Comparison of ENCODE assay signal across 1 mouse cellular context in genomic region chr9:21136401-21136800, GRCm38 (mm10).
TF ChIP-seq lines count a peak whose summit lies in the region.

No protein-coding gene starts in this region.

TF ChIP-seq in CH12.LX, 34 proteins besides CTCF, POLR2A, EP300 and RAD21:
- 0 out of 2 replicates have a peak, but pooled peaks have one; percentile 24 for TF ChIP-seq NELFE (IDR thresholded peaks at IDR 0.05; ENCODE audit: low read depth, low read length)
- no peak for TF ChIP-seq ZMIZ1 (IDR thresholded peaks at IDR 0.05; ENCODE audit: low read depth, low read length)
- no peak for TF ChIP-seq MYC (IDR thresholded peaks at IDR 0.05; ENCODE audit: low read depth, low read length)
- TF ChIP-seq POLR2AphosphoS2 (IDR thresholded peaks at IDR 0.05; ENCODE audit: low read depth, low read length) = 0 out of 2 replicates have a peak, but pooled peaks have one; percentile 35
- TF ChIP-seq E2F4 (IDR thresholded peaks at IDR 0.05; ENCODE audit: insufficient replicate concordance, low read depth, low read length) = no peak
- no peak for TF ChIP-seq ZNF384 (IDR thresholded peaks at IDR 0.05; ENCODE audit: low read depth, low read length)
- TF ChIP-seq JUND (conservative IDR thresholded peaks at IDR 0.05; ENCODE audit: low read depth, low read length) = no peak
- no peak for TF ChIP-seq ZC3H11A (IDR thresholded peaks at IDR 0.05; ENCODE audit: low read depth, low read length)
- TF ChIP-seq NRF1 (IDR thresholded peaks at IDR 0.05; ENCODE audit: low read depth, low read length) = peak; percentile 30; the same call in 1 of the 2 replicates
- TF ChIP-seq IRF4 (IDR thresholded peaks at IDR 0.05; ENCODE audit: low read depth, low read length) = peak; percentile 57
- TF ChIP-seq BHLHE40 (IDR thresholded peaks at IDR 0.05; ENCODE audit: low read depth, low read length) = no peak
- no peak for TF ChIP-seq ZKSCAN1 (IDR thresholded peaks at IDR 0.05; ENCODE audit: borderline replicate concordance, low read depth, low read length)
- TF ChIP-seq ELF1 (IDR thresholded peaks at IDR 0.05; ENCODE audit: low read depth, low read length) = peak; percentile 77
- TF ChIP-seq USF2 (conservative IDR thresholded peaks at IDR 0.05; ENCODE audit: low read depth, low read length) = no peak
- no peak for TF ChIP-seq CHD1 (IDR thresholded peaks at IDR 0.05; ENCODE audit: low read depth, low read length)
- TF ChIP-seq RCOR1 (conservative IDR thresholded peaks at IDR 0.05; ENCODE audit: low read depth, low read length) = 0 out of 2 replicates have a peak, but pooled peaks have one; percentile 15
- 0 out of 2 replicates have a peak, but pooled peaks have one; percentile 22 for TF ChIP-seq MAFK (IDR thresholded peaks at IDR 0.05; ENCODE audit: insufficient replicate concordance, low read length)
- no peak for TF ChIP-seq MAX (IDR thresholded peaks at IDR 0.05; ENCODE audit: low read length)
- TF ChIP-seq MEF2A (IDR thresholded peaks at IDR 0.05; ENCODE audit: borderline replicate concordance, low read depth, low read length) = no peak
- no peak for TF ChIP-seq JUN (IDR thresholded peaks at IDR 0.05; ENCODE audit: insufficient read depth, low read depth, low read length)
- peak; percentile 84 for TF ChIP-seq TBP (conservative IDR thresholded peaks at IDR 0.05; ENCODE audit: low read depth, low read length)
- TF ChIP-seq MXI1 (IDR thresholded peaks at IDR 0.05; ENCODE audit: low read depth, low read length) = peak; percentile 47; the same call in 1 of the 2 replicates
- no peak for TF ChIP-seq UBTF (IDR thresholded peaks at IDR 0.05; ENCODE audit: low read depth, low read length)
- TF ChIP-seq PAX5 (IDR thresholded peaks at IDR 0.05; ENCODE audit: low read length) = no peak
- no peak for TF ChIP-seq GABPA (IDR thresholded peaks at IDR 0.05; ENCODE audit: insufficient replicate concordance, low read depth, low read length)
- peak; percentile 76; the same call in 1 of the 2 replicates for TF ChIP-seq SIN3A (IDR thresholded peaks at IDR 0.05; ENCODE audit: low read length)
- no peak for TF ChIP-seq SMC3 (IDR thresholded peaks at IDR 0.05; ENCODE audit: low read depth, low read length)
- TF ChIP-seq USF1 (IDR thresholded peaks at IDR 0.05; ENCODE audit: low read depth, low read length) = no peak
- TF ChIP-seq HCFC1 (IDR thresholded peaks at IDR 0.05; ENCODE audit: low read depth, low read length) = peak; percentile 29
- TF ChIP-seq KAT2A (IDR thresholded peaks at IDR 0.05; ENCODE audit: insufficient replicate concordance, low read length) = 0 out of 2 replicates have a peak, but pooled peaks have one; percentile 5
- TF ChIP-seq TCF12 (IDR thresholded peaks at IDR 0.05; ENCODE audit: low read depth, low read length) = no peak; the same call in 1 of the 2 replicates
- TF ChIP-seq MAZ (IDR thresholded peaks at IDR 0.05; ENCODE audit: low read depth, low read length) = peak; percentile 1; the same call in 1 of the 2 replicates
- TF ChIP-seq ETS1 (conservative IDR thresholded peaks at IDR 0.05; ENCODE audit: low read depth, low read length) = no peak
- 0 out of 2 replicates have a peak, but pooled peaks have one; percentile 2 for TF ChIP-seq CHD2 (IDR thresholded peaks at IDR 0.05; ENCODE audit: low read length)
